Mouse (Mus musculus): ENCODE results near the gene Osbpl6.

Gene Osbpl6

GRCm38 (mm10) chr2:76511281-76511721, 105.0 kb downstream of the Osbpl6 start:
- no peak for TF ChIP-seq GATA4 (IDR thresholded peaks at IDR 0.05; ENCODE audit: insufficient replicate concordance, low read length)

GRCm38 (mm10) chr2:76512133-76512532, 105.8 kb downstream of the Osbpl6 start:
- TF ChIP-seq GATA4 (IDR thresholded peaks at IDR 0.05; ENCODE audit: insufficient replicate concordance, low read length): no peak

- no peak for TF ChIP-seq GATA4 (IDR thresholded peaks at IDR 0.05; ENCODE audit: insufficient replicate concordance, low read length)
Measured at GRCm38 (mm10) chr2:76512888-76513287, 106.6 kb downstream of the Osbpl6 start.

GRCm38 (mm10) chr2:76513296-76513695, 107.0 kb downstream of the Osbpl6 start:
- TF ChIP-seq GATA4 (IDR thresholded peaks at IDR 0.05; ENCODE audit: insufficient replicate concordance, low read length): no peak

GRCm38 (mm10) chr2:76517471-76517870, 111.2 kb downstream of the Osbpl6 start:
- TF ChIP-seq GATA4 (IDR thresholded peaks at IDR 0.05; ENCODE audit: insufficient replicate concordance, low read length): no peak

- TF ChIP-seq GATA4 (IDR thresholded peaks at IDR 0.05; ENCODE audit: insufficient replicate concordance, low read length): no peak
Measured at GRCm38 (mm10) chr2:76518407-76519063, 112.2 kb downstream of the Osbpl6 start.

GRCm38 (mm10) chr2:76521585-76521984, 115.3 kb downstream of the Osbpl6 start:
- no peak for TF ChIP-seq GATA4 (IDR thresholded peaks at IDR 0.05; ENCODE audit: insufficient replicate concordance, low read length)

- no peak for TF ChIP-seq GATA4 (IDR thresholded peaks at IDR 0.05; ENCODE audit: insufficient replicate concordance, low read length)
Measured at GRCm38 (mm10) chr2:76524451-76524850, 118.1 kb downstream of the Osbpl6 start.

GRCm38 (mm10) chr2:76525645-76526044, 119.3 kb downstream of the Osbpl6 start:
- no peak for TF ChIP-seq GATA4 (IDR thresholded peaks at IDR 0.05; ENCODE audit: insufficient replicate concordance, low read length)

GRCm38 (mm10) chr2:76532490-76533126, 126.3 kb downstream of the Osbpl6 start:
- no peak for TF ChIP-seq GATA4 (IDR thresholded peaks at IDR 0.05; ENCODE audit: insufficient replicate concordance, low read length)

GRCm38 (mm10) chr2:76534932-76535331, 128.6 kb downstream of the Osbpl6 start:
- TF ChIP-seq GATA4 (IDR thresholded peaks at IDR 0.05; ENCODE audit: insufficient replicate concordance, low read length): no peak

- TF ChIP-seq GATA4 (IDR thresholded peaks at IDR 0.05; ENCODE audit: insufficient replicate concordance, low read length): no peak
Measured at GRCm38 (mm10) chr2:76541900-76542299, 135.6 kb downstream of the Osbpl6 start.

- no peak for TF ChIP-seq GATA4 (IDR thresholded peaks at IDR 0.05; ENCODE audit: insufficient replicate concordance, low read length)
Measured at GRCm38 (mm10) chr2:76542921-76543320, 136.6 kb downstream of the Osbpl6 start.

- TF ChIP-seq GATA4 (IDR thresholded peaks at IDR 0.05; ENCODE audit: insufficient replicate concordance, low read length): no peak
Measured at GRCm38 (mm10) chr2:76545539-76545938, 139.2 kb downstream of the Osbpl6 start.

- TF ChIP-seq GATA4 (IDR thresholded peaks at IDR 0.05; ENCODE audit: insufficient replicate concordance, low read length): no peak
Measured at GRCm38 (mm10) chr2:76548171-76548570, 141.9 kb downstream of the Osbpl6 start.

GRCm38 (mm10) chr2:76548836-76549235, 142.5 kb downstream of the Osbpl6 start:
- TF ChIP-seq GATA4 (IDR thresholded peaks at IDR 0.05; ENCODE audit: insufficient replicate concordance, low read length): no peak

- TF ChIP-seq GATA4 (IDR thresholded peaks at IDR 0.05; ENCODE audit: insufficient replicate concordance, low read length): no peak
Measured at GRCm38 (mm10) chr2:76549316-76549715, 143.0 kb downstream of the Osbpl6 start.

All from liver, adult (tissue).